Mouse (Mus musculus) stomach, postnatal 0 days (tissue): Measurements from ENCODE around the gene Taf8.

Experiments
- CTCF ChIP-seq: IDR thresholded peaks from 2 replicates; pipeline ENCODE4 v1.5.1; 2016; ENCODE audit warnings: antibody characterized with exemption, low read depth, mild to moderate bottlenecking, moderate library complexity
- EP300 ChIP-seq: optimal IDR thresholded peaks from 2 replicates; pipeline ENCODE3; 2016; ENCODE audit warnings: antibody characterized with exemption

- peak; percentile 99 for TF ChIP-seq CTCF
- peak; percentile 90 for TF ChIP-seq EP300
Measured at GRCm38 (mm10) chr17:47511111-47512020, 9.3 kb upstream of the Taf8 start.
